26 mouse cellular contexts compared by ENCODE assay signal in genomic region chr9:123951176-123951575, GRCm38 (mm10). TPM values are rescaled to one million over a fixed set of nuclear protein-coding genes. Genes with fewer than 3 reads are reported as not detected.
DNase-seq lines count a peak whose midpoint lies in the region; ATAC-seq and TF ChIP-seq lines count a peak whose summit lies in the region.
"Had no signal": no experiment of that assay in that cellular context is flagged by ENCODE, and none has a peak within 500 bp of the region (broad histone marks: within the 10 kb centered on the region; RNA-seq: fewer than 3 reads in every experiment).

No protein-coding gene starts in this region.

- peak; percentile 83 to 85 for ATAC-seq in hematopoietic stem cell, adult 5-6 weeks (replicated peaks in 1 of 2; ENCODE audit: insufficient read depth in 1 of 2, low FRiP score in 2 of 2, low TSS enrichment in 1 of 2, low read depth in 1 of 2, poor library complexity in 2 of 2, severe bottlenecking in 2 of 2)
- ATAC-seq in monocyte, adult 5-6 weeks (replicated peaks; ENCODE audit: insufficient number of reproducible peaks, low FRiP score, low TSS enrichment, poor library complexity, severe bottlenecking), result peak; percentile 43; the same call in 1 of the 2 replicates
- no peak for ATAC-seq in forebrain, embryonic 15.5 days (replicated peaks)
- ATAC-seq: CD4-positive, CD25-positive, alpha-beta regulatory T cell, adult 4 months; forebrain, embryonic 16.5 days; hindbrain, postnatal 0 days had no signal

- H3K4me3 ChIP-seq in MEL (ENCODE audit: control insufficient read depth in 1 of 2, insufficient read depth in 1 of 2, low read depth in 2 of 2, low read length in 2 of 2), result no peak overlapping the region
- H3K4me3 ChIP-seq in bone marrow macrophage, adult 2 months (ENCODE audit: insufficient read depth, low read length), result no peak overlapping the region
- H3K4me3 ChIP-seq in forebrain, embryonic 15.5 days, result no peak overlapping the region
- H3K4me3 ChIP-seq: embryonic facial prominence, embryonic 12.5 days; heart, embryonic 10.5 days; hindbrain, embryonic 13.5 days had no signal

- TF ChIP-seq POLR2A in MEL (IDR thresholded peaks at IDR 0.05; ENCODE audit: control insufficient read depth in 1 of 2, insufficient read depth in 1 of 2, low read depth in 1 of 2, low read length in 2 of 2, poor library complexity in 1 of 2), result no peak
- TF ChIP-seq POLR2A in bone marrow macrophage, adult 2 months (IDR thresholded peaks at IDR 0.05; ENCODE audit: borderline replicate concordance, low read depth, low read length), result no peak

- peak overlapping the region; percentile 30 for H3K27ac ChIP-seq in MEL (ENCODE audit: control insufficient read depth, low read depth, low read length)
- peak overlapping the region; percentile 74 for H3K27ac ChIP-seq in bone marrow macrophage, adult 2 months (ENCODE audit: insufficient read depth, low read depth, low read length)
- no peak overlapping the region for H3K27ac ChIP-seq in forebrain, embryonic 15.5 days (replicated peaks)
- H3K27ac ChIP-seq: embryonic facial prominence, embryonic 12.5 days; heart, embryonic 10.5 days; hindbrain, embryonic 13.5 days; hindbrain, postnatal 0 days had no signal

- no peak overlapping the region for H3K9ac ChIP-seq in MEL (ENCODE audit: control insufficient read depth, low read depth, low read length, poor library complexity, severe bottlenecking)
- no peak overlapping the region for H3K9ac ChIP-seq in forebrain, embryonic 15.5 days (replicated peaks)
- H3K9ac ChIP-seq: embryonic facial prominence, embryonic 12.5 days; hindbrain, embryonic 13.5 days had no signal

- H3K27me3 ChIP-seq in MEL (ENCODE audit: control insufficient read depth in 1 of 2, insufficient read depth in 2 of 2, low read length in 2 of 2), result no peaks in the 10 kb centered on the region
- H3K27me3 ChIP-seq in forebrain, embryonic 15.5 days, result no peaks in the 10 kb centered on the region
- H3K27me3 ChIP-seq: embryonic facial prominence, embryonic 12.5 days; hindbrain, embryonic 13.5 days had no signal

- H3K9me3 ChIP-seq in MEL (replicated peaks; ENCODE audit: insufficient read depth, low read length), result no peaks in the 10 kb centered on the region
- H3K9me3 ChIP-seq in forebrain, embryonic 15.5 days, result no peaks in the 10 kb centered on the region
- H3K9me3 ChIP-seq: embryonic facial prominence, embryonic 12.5 days; G1E; heart, embryonic 10.5 days; hindbrain, embryonic 13.5 days had no signal

- H3K4me2 ChIP-seq in forebrain, embryonic 15.5 days (replicated peaks), result no peak overlapping the region
- H3K4me2 ChIP-seq: embryonic facial prominence, embryonic 12.5 days; hindbrain, embryonic 13.5 days had no signal

- TF ChIP-seq RAD21 in MEL (IDR thresholded peaks at IDR 0.05; ENCODE audit: low read depth, low read length), result no peak; the same call in 1 of the 2 replicates

- DNase-seq in MEL (ENCODE audit: low read depth, low spot score), result peak; percentile 73
- no peak for DNase-seq in left cerebral cortex, adult 8-10 months (ENCODE audit: low spot score in 2 of 2)
- no peak for DNase-seq in lung, postnatal 14 days
- DNase-seq: adrenal gland, postnatal 10 days; cerebellum, adult 2 months; cerebellum, postnatal 10 days; gastrocnemius, postnatal 14 days; heart, postnatal 10 days; heart, postnatal 4 days had no signal

- 91% methylated on average over 1 of the region's 1 CpGs for WGBS in forebrain, embryonic 15.5 days

- TF ChIP-seq CTCF in MEL (IDR thresholded peaks at IDR 0.05 in 2 of 3, conservative IDR thresholded peaks at IDR 0.05 in 1 of 3; ENCODE audit: control insufficient read depth in 1 of 3, insufficient read depth in 1 of 3, low read depth in 2 of 3, low read length in 3 of 3, poor library complexity in 1 of 3, severe bottlenecking in 1 of 3), result no peak
- no peak for TF ChIP-seq CTCF in bone marrow macrophage, adult 2 months (IDR thresholded peaks at IDR 0.05; ENCODE audit: low read depth, low read length)

- H3K4me1 ChIP-seq in MEL (ENCODE audit: control insufficient read depth in 1 of 2, insufficient read depth in 2 of 2, low read length in 2 of 2), result peaks cover 0 to 9% of the 10 kb centered on the region in 2 experiments; a peak in 2 of 4 replicates
- peaks cover 51% of the 10 kb centered on the region for H3K4me1 ChIP-seq in bone marrow macrophage, adult 2 months (ENCODE audit: control insufficient read depth, insufficient read depth, low read length)
- H3K4me1 ChIP-seq in forebrain, embryonic 15.5 days, result no peaks in the 10 kb centered on the region
- H3K4me1 ChIP-seq: embryonic facial prominence, embryonic 12.5 days; heart, embryonic 10.5 days; hindbrain, embryonic 13.5 days had no signal

- TF ChIP-seq EP300 in MEL (IDR thresholded peaks at IDR 0.05; ENCODE audit: low read depth in 1 of 2, low read length in 2 of 2), result peak; percentile 79 to 85

- H3K36me3 ChIP-seq in MEL (ENCODE audit: control insufficient read depth in 1 of 2, insufficient read depth in 2 of 2, low read length in 2 of 2), result peaks cover 0 to 14% of the 10 kb centered on the region in 2 experiments; a peak in 2 of 4 replicates
- no peaks in the 10 kb centered on the region for H3K36me3 ChIP-seq in forebrain, embryonic 15.5 days
- H3K36me3 ChIP-seq: embryonic facial prominence, embryonic 12.5 days; G1E; heart, embryonic 10.5 days; hindbrain, embryonic 13.5 days had no signal

- no peaks in the 10 kb centered on the region for H3K79me2 ChIP-seq in MEL (ENCODE audit: control insufficient read depth, insufficient read depth, low read length, poor library complexity)

TF ChIP-seq in MEL, 35 proteins besides CTCF, POLR2A, EP300 and RAD21 (continues in another document):
- TF ChIP-seq GATA1 (IDR thresholded peaks at IDR 0.05; ENCODE audit: low read depth, low read length), result peak; percentile 61; the same call in 1 of the 2 replicates
- no peak for TF ChIP-seq HCFC1 (IDR thresholded peaks at IDR 0.05; ENCODE audit: low read depth, low read length)
- no peak for TF ChIP-seq ELF1 (IDR thresholded peaks at IDR 0.05; ENCODE audit: low read depth, low read length)
- no peak for TF ChIP-seq USF1 (IDR thresholded peaks at IDR 0.05; ENCODE audit: low read depth, low read length)
- TF ChIP-seq RCOR1 (IDR thresholded peaks at IDR 0.05; ENCODE audit: low read depth, low read length), result peak; percentile 89
- TF ChIP-seq CHD2 (IDR thresholded peaks at IDR 0.05; ENCODE audit: low read length), result no peak
- TF ChIP-seq MAFK (IDR thresholded peaks at IDR 0.05; ENCODE audit: borderline replicate concordance, low read depth, low read length), result no peak
- TF ChIP-seq MXI1 (IDR thresholded peaks at IDR 0.05; ENCODE audit: low read depth, low read length), result no peak
- no peak for TF ChIP-seq USF2 (IDR thresholded peaks at IDR 0.05; ENCODE audit: borderline replicate concordance in 1 of 2, insufficient read depth in 1 of 2, low read depth in 1 of 2, low read length in 2 of 2)
- TF ChIP-seq MAZ (IDR thresholded peaks at IDR 0.05; ENCODE audit: low read depth, low read length), result no peak
- no peak for TF ChIP-seq ZC3H11A (IDR thresholded peaks at IDR 0.05; ENCODE audit: low read depth, low read length)
- TF ChIP-seq SIN3A (IDR thresholded peaks at IDR 0.05; ENCODE audit: low read length), result no peak
- no peak for TF ChIP-seq CHD1 (IDR thresholded peaks at IDR 0.05; ENCODE audit: low read depth, low read length)
- TF ChIP-seq KAT2A (conservative IDR thresholded peaks at IDR 0.05; ENCODE audit: low read depth, low read length), result no peak
- TF ChIP-seq TCF12 (IDR thresholded peaks at IDR 0.05; ENCODE audit: low read depth, low read length), result 0 out of 2 replicates have a peak, but pooled peaks have one; percentile 44
- no peak for TF ChIP-seq POLR2AphosphoS5 (IDR thresholded peaks at IDR 0.05; ENCODE audit: borderline replicate concordance, low read depth, low read length)
- TF ChIP-seq MYC (IDR thresholded peaks at IDR 0.05; ENCODE audit: low read depth, low read length), result peak; percentile 61; the same call in 1 of the 2 replicates
- no peak for TF ChIP-seq POLR2AphosphoS2 (IDR thresholded peaks at IDR 0.05; ENCODE audit: low read length)
- no peak for TF ChIP-seq ZNF384 (IDR thresholded peaks at IDR 0.05; ENCODE audit: low read depth, low read length)
- no peak for TF ChIP-seq TBP (IDR thresholded peaks at IDR 0.05; ENCODE audit: low read depth, low read length)
- no peak for TF ChIP-seq ZKSCAN1 (IDR thresholded peaks at IDR 0.05; ENCODE audit: low read depth, low read length)
- TF ChIP-seq MEF2A (IDR thresholded peaks at IDR 0.05; ENCODE audit: extremely low read depth, insufficient replicate concordance, low read depth, low read length, poor library complexity, severe bottlenecking), result no peak
- TF ChIP-seq MAX (IDR thresholded peaks at IDR 0.05; ENCODE audit: low read length), result no peak
- TF ChIP-seq TAL1 (IDR thresholded peaks at IDR 0.05; ENCODE audit: low read length), result peak; percentile 53; the same call in 1 of the 2 replicates
- TF ChIP-seq ETS1 (IDR thresholded peaks at IDR 0.05; ENCODE audit: low read depth, low read length), result no peak; the same call in 1 of the 2 replicates
- no peak for TF ChIP-seq NRF1 (IDR thresholded peaks at IDR 0.05; ENCODE audit: insufficient read depth, low read depth, low read length, poor library complexity, severe bottlenecking)
- TF ChIP-seq JUND (IDR thresholded peaks at IDR 0.05; ENCODE audit: low read depth, low read length), result no peak

RNA-seq across cellular contexts. Expression of gene Ccr1, which starts 17.3 kb away (rescaled TPM):
- total RNA-seq in MEL (2012; rRNA removed), result not detected in 2 replicates
- polyA plus RNA-seq in MEL (2012; ENCODE audit: insufficient read depth in 1 of 2, insufficient read length in 2 of 2, low read depth in 1 of 2, low replicate concordance in 2 of 2, missing spikeins in 1 of 2), result under 1 TPM in 1 of 2 experiments, not detected in 1; 0.07 TPM
- polyA plus RNA-seq in bone marrow macrophage, adult 2 months (2012; ENCODE audit: insufficient read depth, insufficient read length, missing spikeins), result 6.0 and 6.5 TPM in 2 replicates
- 3.6 and 11.7 TPM in 2 replicates for total RNA-seq in hematopoietic stem cell, adult 5-6 weeks (2017)
- total RNA-seq in monocyte, adult 5-6 weeks (2017), result 3.8 to 22.9 TPM (median 22.1 TPM) in 3 replicates
- total RNA-seq in left cerebral cortex, adult 8-10 months (2022), result under 1 TPM in 2 of 4 experiments, not detected in 2; 0.17 to 0.34 TPM
- 0.47 and 0.50 TPM in 2 replicates for polyA plus RNA-seq in forebrain, embryonic 15.5 days (2015; fragmentation: Nextera tagmentation; extraction: Ambion mirVana)

RNA-seq across cellular contexts. Expression of gene Ccr1l1, which starts 27.0 kb away (rescaled TPM):
- total RNA-seq in MEL (2012; rRNA removed), result not detected in 2 replicates
- polyA plus RNA-seq in MEL (2012; ENCODE audit: insufficient read depth in 1 of 2, insufficient read length in 2 of 2, low read depth in 1 of 2, low replicate concordance in 2 of 2, missing spikeins in 1 of 2), result not detected
- 1.3 TPM in 1 of 2 replicates, not detected in the other for polyA plus RNA-seq in bone marrow macrophage, adult 2 months (2012; ENCODE audit: insufficient read depth, insufficient read length, missing spikeins)
- total RNA-seq in hematopoietic stem cell, adult 5-6 weeks (2017), result 0.44 TPM in 1 of 2 replicates, not detected in the other
- total RNA-seq in monocyte, adult 5-6 weeks (2017), result not detected in 3 replicates
- not detected for total RNA-seq in left cerebral cortex, adult 8-10 months (2022)
- not detected in 2 replicates for polyA plus RNA-seq in forebrain, embryonic 15.5 days (2015; fragmentation: Nextera tagmentation; extraction: Ambion mirVana)
- total RNA-seq: adrenal gland, postnatal 10 days; adrenal gland, postnatal 4 days; gastrocnemius, adult 18-20 months; gastrocnemius, postnatal 14 days; heart, postnatal 10 days; heart, postnatal 4 days; hindbrain, postnatal 0 days had no signal
- polyA plus RNA-seq: CD4-positive, CD25-positive, alpha-beta regulatory T cell, adult 4 months; cerebellum, adult 2 months; embryonic facial prominence, embryonic 12.5 days; forebrain, embryonic 11.5 days; forebrain, embryonic 16.5 days; frontal cortex, adult 2 months; G1E; heart, embryonic 10.5 days; heart, embryonic 14.5 days; hindbrain, embryonic 13.5 days; hindbrain, postnatal 0 days; intestine, embryonic 14.5 days had no signal
